Mouse (Mus musculus): ENCODE data around the gene Bbs9. TPM values are rescaled to one million over a fixed set of nuclear protein-coding genes. Genes with fewer than 3 reads are reported as not detected.

The Bbs9 gene
- polyA plus RNA-seq, 1 experiment = 17.9 TPM

DNA sequence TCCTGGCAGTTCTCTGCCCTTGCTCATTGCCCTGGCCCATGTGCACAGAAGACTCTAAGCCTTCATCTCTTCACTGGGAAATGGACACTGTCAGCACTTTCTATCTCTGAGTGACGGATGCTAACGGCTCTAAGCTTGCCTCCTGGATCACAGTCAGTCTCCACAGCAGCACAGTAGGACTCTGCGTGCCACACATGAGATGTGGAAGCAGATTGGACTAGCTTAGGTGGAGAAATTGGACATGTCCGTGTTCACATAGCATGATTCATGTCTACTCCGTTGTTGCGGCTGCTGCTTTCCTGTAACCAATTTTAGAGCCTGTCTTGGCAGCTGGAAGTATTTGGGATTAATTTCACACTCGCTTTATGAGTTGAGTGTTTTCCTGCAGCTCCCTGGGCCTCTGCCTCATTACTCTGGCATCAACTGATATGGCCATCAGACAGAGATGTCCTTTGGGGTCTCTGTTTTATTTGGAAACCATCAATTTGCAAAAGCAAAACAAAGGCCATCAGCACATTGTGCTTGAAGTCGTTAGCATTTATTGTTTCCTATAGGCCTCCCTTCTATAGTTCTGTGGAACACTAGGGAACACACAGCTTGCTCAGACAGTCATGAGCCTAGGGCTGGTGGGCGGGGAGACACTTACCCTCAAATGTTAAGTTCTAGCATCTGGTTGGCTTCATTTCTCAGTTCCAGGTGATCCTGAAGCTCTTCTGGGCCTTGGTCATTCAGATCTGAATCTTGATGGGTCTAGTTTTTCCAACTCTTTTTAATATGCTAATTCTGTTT is 314.1 kb downstream of the Bbs9 start:
- Histone ChIP-seq H3K27me3 (ENCODE audit: control insufficient read depth, insufficient read depth, low read length, poor library complexity, severe bottlenecking) (no peaks in the 10 kb centered on the region), H3K9ac (ENCODE audit: low read depth, poor library complexity, severe bottlenecking) (no peak overlapping the region), H3K9me3 (replicated peaks; ENCODE audit: control insufficient read depth, insufficient read depth, low read length, poor library complexity, severe bottlenecking) (no peaks in the 10 kb centered on the region), H3K27ac (ENCODE audit: insufficient read depth, low read length) (no peak overlapping the region), H3K4me1 (ENCODE audit: control insufficient read depth, insufficient read depth, low read length) (no peaks in the 10 kb centered on the region), H3K4me3 (ENCODE audit: low read depth, low read length) (no peak overlapping the region), H3K36me3 (ENCODE audit: control insufficient read depth, insufficient read depth, low read length, poor library complexity, severe bottlenecking) (no peaks in the 10 kb centered on the region)
- TF ChIP-seq POLR2A (IDR thresholded peaks at IDR 0.05; ENCODE audit: insufficient read depth, low read length) (no peak), EP300 (IDR thresholded peaks at IDR 0.05; ENCODE audit: insufficient read depth, low read depth, low read length) (no peak), CTCF (IDR thresholded peaks at IDR 0.05; ENCODE audit: low read depth, low read length) (no peak)

DNA sequence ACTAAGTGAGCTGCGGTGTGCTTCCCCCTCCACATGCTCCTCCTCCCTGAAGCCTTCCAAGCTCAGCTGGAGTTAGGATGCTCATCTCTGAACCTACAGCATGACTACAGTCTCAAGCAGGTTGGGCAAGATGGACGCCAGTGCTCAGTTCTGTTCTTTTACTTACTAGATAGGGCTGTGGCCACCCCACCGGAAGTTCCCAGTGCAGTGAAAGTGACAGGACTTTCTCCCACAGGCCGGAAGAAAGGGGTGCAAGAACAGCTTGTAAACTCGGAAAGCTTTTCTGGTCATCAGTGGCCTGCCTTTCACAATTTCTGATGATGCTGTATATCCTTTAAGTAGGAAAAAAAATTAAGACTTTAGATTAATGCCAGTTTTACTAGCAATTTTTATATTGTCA is 315.7 kb downstream of the Bbs9 start:
- Histone ChIP-seq H3K27ac (ENCODE audit: insufficient read depth, low read length) (no peak overlapping the region), H3K27me3 (ENCODE audit: control insufficient read depth, insufficient read depth, low read length, poor library complexity, severe bottlenecking) (no peaks in the 10 kb centered on the region), H3K4me3 (ENCODE audit: low read depth, low read length) (no peak overlapping the region), H3K36me3 (ENCODE audit: control insufficient read depth, insufficient read depth, low read length, poor library complexity, severe bottlenecking) (no peaks in the 10 kb centered on the region), H3K4me1 (ENCODE audit: control insufficient read depth, insufficient read depth, low read length) (no peaks in the 10 kb centered on the region), H3K9ac (ENCODE audit: low read depth, poor library complexity, severe bottlenecking) (no peak overlapping the region), H3K9me3 (replicated peaks; ENCODE audit: control insufficient read depth, insufficient read depth, low read length, poor library complexity, severe bottlenecking) (no peaks in the 10 kb centered on the region)
- no peak for TF ChIP-seq EP300 (IDR thresholded peaks at IDR 0.05; ENCODE audit: insufficient read depth, low read depth, low read length)
- TF ChIP-seq POLR2A (IDR thresholded peaks at IDR 0.05; ENCODE audit: insufficient read depth, low read length) = no peak
- no peak for TF ChIP-seq CTCF (IDR thresholded peaks at IDR 0.05; ENCODE audit: low read depth, low read length)

DNA sequence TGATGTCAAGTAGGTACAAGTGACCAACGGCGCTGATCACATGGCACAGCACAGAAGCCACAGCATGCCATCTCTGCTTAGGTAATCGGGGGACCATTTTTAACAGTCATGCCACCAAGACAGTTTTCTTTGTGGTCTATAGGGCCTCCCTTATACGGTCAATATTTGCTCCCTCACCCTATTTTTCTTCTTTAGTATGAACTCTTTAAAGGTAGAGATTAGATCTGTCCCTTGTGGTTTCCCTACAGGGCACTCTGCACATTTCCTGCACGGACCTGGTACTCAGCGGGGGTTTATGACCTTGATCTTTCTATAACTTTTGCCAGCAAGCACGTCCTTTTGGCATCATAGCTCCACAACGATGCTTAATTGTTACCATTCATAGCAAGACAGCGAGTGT is 316.2 kb downstream of the Bbs9 start:
- no peaks in the 10 kb centered on the region for H3K36me3 ChIP-seq (ENCODE audit: control insufficient read depth, insufficient read depth, low read length, poor library complexity, severe bottlenecking)
- no peaks in the 10 kb centered on the region for H3K4me1 ChIP-seq (ENCODE audit: control insufficient read depth, insufficient read depth, low read length)
- H3K27ac ChIP-seq (ENCODE audit: insufficient read depth, low read length) = no peak overlapping the region
- no peaks in the 10 kb centered on the region for H3K9me3 ChIP-seq (replicated peaks; ENCODE audit: control insufficient read depth, insufficient read depth, low read length, poor library complexity, severe bottlenecking)
- no peak overlapping the region for H3K4me3 ChIP-seq (ENCODE audit: low read depth, low read length)
- no peak for TF ChIP-seq POLR2A (IDR thresholded peaks at IDR 0.05; ENCODE audit: insufficient read depth, low read length)
- TF ChIP-seq EP300 (IDR thresholded peaks at IDR 0.05; ENCODE audit: insufficient read depth, low read depth, low read length) = no peak
- no peak for TF ChIP-seq CTCF (IDR thresholded peaks at IDR 0.05; ENCODE audit: low read depth, low read length)
- no peak overlapping the region for H3K9ac ChIP-seq (ENCODE audit: low read depth, poor library complexity, severe bottlenecking)
- H3K27me3 ChIP-seq (ENCODE audit: control insufficient read depth, insufficient read depth, low read length, poor library complexity, severe bottlenecking) = no peaks in the 10 kb centered on the region

DNA sequence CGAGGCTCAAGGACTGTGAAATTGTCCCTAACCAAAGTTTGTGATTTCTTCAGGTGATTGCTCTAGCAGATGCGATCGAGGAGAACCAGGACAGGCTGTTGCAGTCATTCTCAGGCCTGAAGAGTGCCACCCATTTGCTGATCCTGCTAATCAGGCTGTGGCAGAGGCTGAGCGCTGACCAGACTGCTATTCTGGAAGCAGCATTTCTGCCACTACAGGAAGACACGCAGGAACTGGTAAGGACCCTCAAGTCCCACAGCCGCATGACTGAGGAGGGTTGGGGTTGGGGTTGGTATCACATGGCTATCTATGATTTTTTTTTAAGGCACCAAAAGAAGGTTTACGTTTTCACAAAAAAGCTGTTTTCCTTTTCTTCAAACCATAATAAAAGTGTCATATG is 318.2 kb downstream of the Bbs9 start:
- H3K9ac ChIP-seq (ENCODE audit: low read depth, poor library complexity, severe bottlenecking) = no peak overlapping the region
- no peak for TF ChIP-seq CTCF (IDR thresholded peaks at IDR 0.05; ENCODE audit: low read depth, low read length)
- TF ChIP-seq EP300 (IDR thresholded peaks at IDR 0.05; ENCODE audit: insufficient read depth, low read depth, low read length) = no peak
- TF ChIP-seq POLR2A (IDR thresholded peaks at IDR 0.05; ENCODE audit: insufficient read depth, low read length) = no peak
- H3K4me1 ChIP-seq (ENCODE audit: control insufficient read depth, insufficient read depth, low read length) = no peaks in the 10 kb centered on the region
- H3K27ac ChIP-seq (ENCODE audit: insufficient read depth, low read length) = no peak overlapping the region
- no peaks in the 10 kb centered on the region for H3K9me3 ChIP-seq (replicated peaks; ENCODE audit: control insufficient read depth, insufficient read depth, low read length, poor library complexity, severe bottlenecking)
- H3K27me3 ChIP-seq (ENCODE audit: control insufficient read depth, insufficient read depth, low read length, poor library complexity, severe bottlenecking) = no peaks in the 10 kb centered on the region
- H3K4me3 ChIP-seq (ENCODE audit: low read depth, low read length) = no peak overlapping the region
- no peaks in the 10 kb centered on the region for H3K36me3 ChIP-seq (ENCODE audit: control insufficient read depth, insufficient read depth, low read length, poor library complexity, severe bottlenecking)

DNA sequence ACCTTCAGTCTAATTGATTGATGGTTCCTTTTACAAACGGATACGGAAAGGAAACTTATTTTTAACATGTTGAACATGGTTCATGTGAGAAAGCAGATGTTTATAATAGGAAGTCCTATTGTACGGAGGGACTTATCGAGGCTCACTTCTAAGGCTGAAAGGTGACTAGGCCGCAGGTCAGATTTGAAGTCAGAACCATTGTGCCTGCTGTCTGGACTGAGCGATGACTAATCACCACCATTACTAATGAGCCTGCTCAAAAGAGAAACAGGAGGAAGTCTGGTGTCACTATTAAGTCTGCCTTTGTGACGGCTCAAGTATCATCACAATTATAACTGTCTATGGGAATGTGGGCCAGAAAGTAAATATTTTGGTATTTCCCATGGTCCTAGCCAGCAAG is 325.2 kb downstream of the Bbs9 start:
- no peaks in the 10 kb centered on the region for H3K27me3 ChIP-seq (ENCODE audit: control insufficient read depth, insufficient read depth, low read length, poor library complexity, severe bottlenecking)
- no peaks in the 10 kb centered on the region for H3K4me1 ChIP-seq (ENCODE audit: control insufficient read depth, insufficient read depth, low read length)

DNA sequence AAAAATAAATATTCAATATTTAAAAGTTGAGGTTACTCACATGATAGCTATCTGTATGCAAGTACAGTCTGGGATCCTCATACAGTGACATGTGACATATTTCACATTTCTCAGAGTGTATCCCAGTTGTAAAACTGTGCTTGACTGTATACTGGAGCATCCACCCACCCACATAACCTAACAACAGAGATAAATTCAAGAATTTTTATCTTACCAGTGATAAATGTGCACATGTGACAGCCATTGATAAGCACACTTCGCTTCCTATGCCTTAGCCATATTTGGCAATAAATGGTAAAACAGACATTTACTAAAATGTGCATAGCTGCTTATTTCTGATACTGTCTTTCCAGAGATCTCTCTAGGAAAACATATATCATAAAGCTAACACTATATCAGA is 330.5 kb downstream of the Bbs9 start:
- H3K4me1 ChIP-seq (ENCODE audit: control insufficient read depth, insufficient read depth, low read length) = no peaks in the 10 kb centered on the region
- no peak for TF ChIP-seq POLR2A (IDR thresholded peaks at IDR 0.05; ENCODE audit: insufficient read depth, low read length)
- TF ChIP-seq EP300 (IDR thresholded peaks at IDR 0.05; ENCODE audit: insufficient read depth, low read depth, low read length) = no peak
- TF ChIP-seq CTCF (IDR thresholded peaks at IDR 0.05; ENCODE audit: low read depth, low read length) = no peak
- H3K4me3 ChIP-seq (ENCODE audit: low read depth, low read length) = no peak overlapping the region

More for the DNA sequence above, 325.2 kb downstream of the Bbs9 start:
- no peaks in the 10 kb centered on the region for H3K9me3 ChIP-seq (replicated peaks; ENCODE audit: control insufficient read depth, insufficient read depth, low read length, poor library complexity, severe bottlenecking)
- no peak for TF ChIP-seq POLR2A (IDR thresholded peaks at IDR 0.05; ENCODE audit: insufficient read depth, low read length)
- TF ChIP-seq CTCF (IDR thresholded peaks at IDR 0.05; ENCODE audit: low read depth, low read length) = no peak
- H3K27ac ChIP-seq (ENCODE audit: insufficient read depth, low read length) = no peak overlapping the region
- H3K36me3 ChIP-seq (ENCODE audit: control insufficient read depth, insufficient read depth, low read length, poor library complexity, severe bottlenecking) = no peaks in the 10 kb centered on the region
- H3K9ac ChIP-seq (ENCODE audit: low read depth, poor library complexity, severe bottlenecking) = no peak overlapping the region
- H3K4me3 ChIP-seq (ENCODE audit: low read depth, low read length) = no peak overlapping the region

More for the DNA sequence above, 330.5 kb downstream of the Bbs9 start:
- Histone ChIP-seq H3K9me3 (replicated peaks; ENCODE audit: control insufficient read depth, insufficient read depth, low read length, poor library complexity, severe bottlenecking) (no peaks in the 10 kb centered on the region), H3K27me3 (ENCODE audit: control insufficient read depth, insufficient read depth, low read length, poor library complexity, severe bottlenecking) (no peaks in the 10 kb centered on the region), H3K27ac (ENCODE audit: insufficient read depth, low read length) (no peak overlapping the region), H3K9ac (ENCODE audit: low read depth, poor library complexity, severe bottlenecking) (no peak overlapping the region), H3K36me3 (ENCODE audit: control insufficient read depth, insufficient read depth, low read length, poor library complexity, severe bottlenecking) (no peaks in the 10 kb centered on the region)

All from ES-Bruce4 (cell line).